Mouse (Mus musculus) small intestine, adult 2 months (tissue): ENCODE data around the gene Dnaaf1.

ENCODE experiments used
- CTCF ChIP-seq: fragments of 200-500 bp; IDR thresholded peaks from 2 replicates; pipeline ENCODE4 v1.5.1; 2012; ENCODE audit warnings: low read depth, mild to moderate bottlenecking, control low read depth, inconsistent platforms, low read length, moderate library complexity, mixed read lengths; ENCODE audit not compliant: insufficient replicate concordance, insufficient read length; ENCODE audit errors: extremely low read depth
- POLR2A ChIP-seq: fragments of 200-500 bp; IDR thresholded peaks from 2 replicates; pipeline ENCODE4 v1.6.1; 2012; ENCODE audit warnings: low read depth, mild to moderate bottlenecking, control low read depth, inconsistent platforms, low read length, moderate library complexity

DNA sequence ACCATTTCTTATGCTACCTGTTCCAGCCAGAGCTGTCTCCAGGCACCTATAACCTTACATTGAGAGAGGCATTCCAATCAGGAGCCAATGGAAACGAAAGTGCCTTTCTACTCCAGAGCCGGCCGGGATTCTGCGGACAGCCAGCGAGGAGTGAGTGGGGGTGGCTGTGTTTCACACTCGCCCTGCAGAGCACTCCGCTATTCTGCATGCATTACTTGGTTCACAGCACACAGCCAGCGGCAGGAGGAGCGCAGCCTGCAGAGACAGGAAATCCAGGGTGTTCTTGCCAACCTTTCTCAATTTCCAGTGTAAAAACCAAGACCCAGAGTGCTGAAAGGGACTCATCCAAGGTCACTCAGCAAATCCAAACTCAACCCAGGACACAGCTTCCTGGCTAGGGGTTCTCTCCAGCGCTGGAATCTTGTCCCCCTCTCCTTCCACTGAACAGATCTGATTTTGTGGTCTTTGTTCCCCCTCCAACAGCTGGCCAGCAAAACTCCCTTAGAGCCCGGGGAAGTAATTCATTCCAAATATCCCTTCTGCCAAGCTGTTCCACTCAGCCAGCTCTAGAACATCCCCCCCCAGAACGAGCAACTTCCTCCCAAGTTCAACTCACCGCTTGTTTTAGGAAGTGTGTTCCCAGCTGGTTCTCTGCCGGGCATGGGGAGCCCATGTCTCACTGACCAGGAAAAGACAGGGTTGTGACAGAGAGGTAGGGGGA lies 59.7 kb downstream of the Dnaaf1 start:
- TF ChIP-seq CTCF = no peak
- no peak for TF ChIP-seq POLR2A
